Mouse (Mus musculus) intestine, embryonic 16.5 days (tissue): Measurements from ENCODE around the gene Sh3rf3. TPM values are rescaled to one million over a fixed set of nuclear protein-coding genes. Genes with fewer than 3 reads are reported as not detected.
"Not testable (repeated sequence)": the region's sequence is repeated elsewhere in the genome, so short reads cannot be mapped to it uniquely, and the experiment has no call there.

ENCODE experiments used
- ATAC-seq: fragments of 200-750 bp; cut with Nextera tagmentation; 2 replicates; pipeline ENCODE4 v1.8.0; 2017; ENCODE audit warnings: moderate TSS enrichment, moderate library complexity
- H3K27ac ChIP-seq: fragments of 300-500 bp; sonication (generic); 2 replicates; pipeline ENCODE4 v1.5.1; 2014; ENCODE audit warnings: mild to moderate bottlenecking, low read length
- H3K27me3 ChIP-seq: fragments of 300-500 bp; sonication (generic); replicated peaks from 2 replicates; pipeline ENCODE4 v1.6.1; 2014; ENCODE audit warnings: low read length, control low read depth, mixed read lengths; ENCODE audit not compliant: control insufficient read depth, insufficient read depth
- H3K36me3 ChIP-seq: fragments of 300-500 bp; sonication (generic); 2 replicates; pipeline ENCODE4 v1.6.1; 2014; ENCODE audit warnings: low read length, control low read depth; ENCODE audit not compliant: control insufficient read depth, insufficient read depth
- H3K4me1 ChIP-seq: fragments of 300-500 bp; sonication (generic); 2 replicates; pipeline ENCODE4 v1.6.1; 2014; ENCODE audit warnings: low read length, control low read depth, mixed read lengths; ENCODE audit not compliant: control insufficient read depth, insufficient read depth
- H3K4me2 ChIP-seq: fragments of 300-500 bp; sonication (generic); 2 replicates; pipeline ENCODE4 v1.6.1; 2014; ENCODE audit warnings: low read depth, low read length, control low read depth
- H3K4me3 ChIP-seq: fragments of 300-500 bp; sonication (generic); 2 replicates; pipeline ENCODE4 v1.5.1; 2014; ENCODE audit warnings: mild to moderate bottlenecking, low read length
- H3K9ac ChIP-seq: fragments of 300-500 bp; sonication (generic); 2 replicates; pipeline ENCODE4 v1.6.1; 2014; ENCODE audit warnings: low read depth, low read length
- H3K9me3 ChIP-seq: fragments of 300-500 bp; sonication (generic); 2 replicates; pipeline ENCODE4 v1.6.1; 2016; ENCODE audit warnings: low read length, control low read depth; ENCODE audit not compliant: control insufficient read depth
- WGBS: fragments of 180-500 bp; shearing (Covaris S2); extraction: QIAGEN DNeasy Blood & Tissue Kit; methylation state at CpG from one replicate; pipeline ENCODE4 v1.1.7; 2014; 5-methylcytosine and 5-hydroxymethylcytosine counted together
- polyA plus RNA-seq: library from polyadenylated mRNA; unstranded; fragments of >200 nt; fragmentation: Nextera tagmentation; extraction: Ambion mirVana; gene quantifications from 2 replicates; pipeline ENCODE4 v1.2.1, GENCODE M21; 2015

Sh3rf3 gene
- polyA plus RNA-seq, 1 experiment from 2014 or later, result 0.12 TPM

GRCm38 (mm10) chr10:59103076-59103475, 289.9 kb downstream of the Sh3rf3 start:
- H3K27me3 ChIP-seq, H3K9ac ChIP-seq, H3K27ac ChIP-seq, H3K36me3 ChIP-seq, H3K4me1 ChIP-seq, H3K9me3 ChIP-seq, H3K4me3 ChIP-seq, ATAC-seq, H3K4me2 ChIP-seq: not testable (repeated sequence)
- 91% methylated on average over 5 of the region's 5 CpGs for WGBS

GRCm38 (mm10) chr10:59104683-59105082, 291.5 kb downstream of the Sh3rf3 start:
- ATAC-seq, result no peak
- 83% methylated on average over 5 of the region's 5 CpGs for WGBS
- H3K4me3 ChIP-seq, result no peak overlapping the region

GRCm38 (mm10) chr10:59105885-59106284, 292.7 kb downstream of the Sh3rf3 start:
- Histone ChIP-seq H3K9me3 (no peaks in the 10 kb centered on the region), H3K36me3 (no peaks in the 10 kb centered on the region), H3K27me3 (no peaks in the 10 kb centered on the region), H3K4me3 (no peak overlapping the region), H3K4me1 (no peaks in the 10 kb centered on the region), H3K4me2 (no peak overlapping the region), H3K27ac (no peak overlapping the region), H3K9ac (no peak overlapping the region)
- ATAC-seq, result no peak
- WGBS, result 81% methylated on average over 8 of the region's 8 CpGs

More at GRCm38 (mm10) chr10:59104683-59105082, 291.5 kb downstream of the Sh3rf3 start:
- Histone ChIP-seq H3K27me3 (no peaks in the 10 kb centered on the region), H3K9ac (no peak overlapping the region), H3K36me3 (no peaks in the 10 kb centered on the region), H3K4me1 (no peaks in the 10 kb centered on the region), H3K9me3 (no peaks in the 10 kb centered on the region), H3K4me2 (no peak overlapping the region), H3K27ac (no peak overlapping the region)

- Histone ChIP-seq H3K27ac (no peak overlapping the region), H3K4me1 (no peaks in the 10 kb centered on the region), H3K9me3 (no peaks in the 10 kb centered on the region), H3K9ac (no peak overlapping the region), H3K27me3 (no peaks in the 10 kb centered on the region), H3K4me3 (no peak overlapping the region), H3K4me2 (no peak overlapping the region), H3K36me3 (no peaks in the 10 kb centered on the region)
- no peak for ATAC-seq
- 70% methylated on average over 3 of the region's 3 CpGs for WGBS
These were observed 293.5 kb downstream of the Sh3rf3 start for GRCm38 (mm10) chr10:59106644-59107043.

- Histone ChIP-seq H3K9ac (no peak overlapping the region), H3K4me1 (no peaks in the 10 kb centered on the region), H3K4me2 (no peak overlapping the region), H3K27ac (no peak overlapping the region), H3K9me3 (no peaks in the 10 kb centered on the region), H3K4me3 (no peak overlapping the region), H3K27me3 (no peaks in the 10 kb centered on the region), H3K36me3 (no peaks in the 10 kb centered on the region)
- ATAC-seq, result peak; percentile 33; the same call in 1 of the 2 replicates
- 17% methylated on average over 2 of the region's 2 CpGs for WGBS
These were observed 295.9 kb downstream of the Sh3rf3 start for GRCm38 (mm10) chr10:59109015-59109414.

GRCm38 (mm10) chr10:59110386-59110785, 297.2 kb downstream of the Sh3rf3 start:
- no peaks in the 10 kb centered on the region for H3K4me1 ChIP-seq
- H3K9ac ChIP-seq, result no peak overlapping the region
- H3K9me3 ChIP-seq, result no peaks in the 10 kb centered on the region
- no peaks in the 10 kb centered on the region for H3K36me3 ChIP-seq
- 91% methylated on average over 7 of the region's 7 CpGs for WGBS
- no peaks in the 10 kb centered on the region for H3K27me3 ChIP-seq
- H3K4me3 ChIP-seq, result no peak overlapping the region
- ATAC-seq, result no peak
- no peak overlapping the region for H3K4me2 ChIP-seq
- H3K27ac ChIP-seq, result no peak overlapping the region

GRCm38 (mm10) chr10:59112755-59113154, 299.6 kb downstream of the Sh3rf3 start:
- Histone ChIP-seq H3K9me3 (no peaks in the 10 kb centered on the region), H3K4me2 (no peak overlapping the region), H3K27ac (no peak overlapping the region), H3K4me1 (no peaks in the 10 kb centered on the region), H3K4me3 (no peak overlapping the region), H3K9ac (no peak overlapping the region), H3K27me3 (no peaks in the 10 kb centered on the region), H3K36me3 (no peaks in the 10 kb centered on the region)
- WGBS, result 87% methylated on average over 8 of the region's 8 CpGs
- no peak for ATAC-seq

GRCm38 (mm10) chr10:59113386-59113785, 300.2 kb downstream of the Sh3rf3 start:
- Histone ChIP-seq H3K4me1 (no peaks in the 10 kb centered on the region), H3K27me3 (no peaks in the 10 kb centered on the region), H3K36me3 (no peaks in the 10 kb centered on the region), H3K4me3 (no peak overlapping the region), H3K9ac (no peak overlapping the region), H3K9me3 (no peaks in the 10 kb centered on the region), H3K4me2 (no peak overlapping the region), H3K27ac (no peak overlapping the region)
- ATAC-seq, result no peak
- 80% methylated on average over 9 of the region's 9 CpGs for WGBS

- Histone ChIP-seq H3K4me3 (no peak overlapping the region), H3K27ac (no peak overlapping the region), H3K36me3 (no peaks in the 10 kb centered on the region), H3K9me3 (no peaks in the 10 kb centered on the region), H3K4me2 (no peak overlapping the region), H3K4me1 (no peaks in the 10 kb centered on the region), H3K27me3 (no peaks in the 10 kb centered on the region), H3K9ac (no peak overlapping the region)
- no peak for ATAC-seq
- 57% methylated on average over 15 of the region's 15 CpGs for WGBS
These were observed 301.6 kb downstream of the Sh3rf3 start for GRCm38 (mm10) chr10:59114535-59115291.

GRCm38 (mm10) chr10:59115691-59116090, 302.5 kb downstream of the Sh3rf3 start:
- Histone ChIP-seq H3K4me3 (no peak overlapping the region), H3K9ac (no peak overlapping the region), H3K4me1 (no peaks in the 10 kb centered on the region), H3K4me2 (no peak overlapping the region), H3K36me3 (no peaks in the 10 kb centered on the region), H3K27ac (no peak overlapping the region), H3K9me3 (no peaks in the 10 kb centered on the region), H3K27me3 (no peaks in the 10 kb centered on the region)
- 90% methylated on average over 2 of the region's 2 CpGs for WGBS
- ATAC-seq, result no peak
